Mouse (Mus musculus): Measurements from ENCODE around the gene Prkag1. TPM values are rescaled to one million over a fixed set of nuclear protein-coding genes. Genes with fewer than 3 reads are reported as not detected.

The Prkag1 gene
- polyA plus RNA-seq, 1 experiment: 72.7 TPM

- 65% methylated on average over 4 of the region's 4 CpGs for WGBS
- Histone ChIP-seq H3K36me3 (ENCODE audit: control insufficient read depth, insufficient read depth, low read length) (no peaks in the 10 kb centered on the region), H3K4me3 (ENCODE audit: insufficient read depth, low read depth, low read length) (no peak overlapping the region), H3K4me1 (ENCODE audit: control insufficient read depth, insufficient read depth, low read length) (peaks cover 7% of the 10 kb centered on the region; the same call in 1 of the 2 replicates), H3K27me3 (replicated peaks; ENCODE audit: control insufficient read depth, insufficient read depth, low read length) (no peaks in the 10 kb centered on the region), H3K27ac (ENCODE audit: insufficient read depth, low read depth, low read length) (no peak overlapping the region)
- TF ChIP-seq CTCF (conservative IDR thresholded peaks at IDR 0.05; ENCODE audit: insufficient read depth, insufficient read length, low read depth, low read length) (no peak), POLR2A (IDR thresholded peaks at IDR 0.05; ENCODE audit: low read depth, low read length) (no peak)
- DNase-seq: no peak
Observed at GRCm38 (mm10) chr15:98765929-98766328, 65.4 kb downstream of the Prkag1 start.

Other genes starting within 250 kb of the Prkag1 start
- 98.7 and 104 TPM in 2 replicates for gene Adcy6, start 221.4 kb downstream of the Prkag1 start, polyA plus RNA-seq (2012; rRNA removed)
- 20.2 and 21.7 TPM in 2 replicates for gene Cacnb3, start 200.7 kb downstream of the Prkag1 start, polyA plus RNA-seq (2012; rRNA removed)
- 23.8 and 24.4 TPM in 2 replicates for gene Ddx23, start 168.6 kb downstream of the Prkag1 start, polyA plus RNA-seq (2012; rRNA removed)
- 2.2 and 2.8 TPM in 2 replicates for gene Rnd1, start 154.1 kb downstream of the Prkag1 start, polyA plus RNA-seq (2012; rRNA removed)
- gene Ccdc65, start 123.3 kb downstream of the Prkag1 start, polyA plus RNA-seq (2012; rRNA removed): 0.42 and 0.60 TPM in 2 replicates
- gene Fkbp11, start 103.3 kb downstream of the Prkag1 start, polyA plus RNA-seq (2012; rRNA removed): 9.3 and 10.1 TPM in 2 replicates
- gene Arf3, start 68.3 kb downstream of the Prkag1 start, polyA plus RNA-seq (2012; rRNA removed): 114 and 143 TPM in 2 replicates
- gene Wnt10b, start 53.4 kb downstream of the Prkag1 start, polyA plus RNA-seq (2012; rRNA removed): 0.22 and 0.25 TPM in 2 replicates
- gene Wnt1, start 41.7 kb downstream of the Prkag1 start, polyA plus RNA-seq (2012; rRNA removed): 0.04 TPM in 1 of 2 replicates, not detected in the other
- 12.1 and 12.3 TPM in 2 replicates for gene Ddn, start 22.0 kb downstream of the Prkag1 start, polyA plus RNA-seq (2012; rRNA removed)
- 18.8 and 20.8 TPM in 2 replicates for gene Kmt2d, start 39.7 kb upstream of the Prkag1 start, polyA plus RNA-seq (2012; rRNA removed)
- 6.4 and 7.1 TPM in 2 replicates for gene Rhebl1, start 63.0 kb upstream of the Prkag1 start, polyA plus RNA-seq (2012; rRNA removed)
- 1.2 and 1.5 TPM in 2 replicates for gene Dhh, start 67.0 kb upstream of the Prkag1 start, polyA plus RNA-seq (2012; rRNA removed)
- 36.1 and 50.2 TPM in 2 replicates for gene Lmbr1l, start 86.7 kb upstream of the Prkag1 start, polyA plus RNA-seq (2012; rRNA removed)
- 488 and 540 TPM in 2 replicates for gene Tuba1b, start 103.0 kb upstream of the Prkag1 start, polyA plus RNA-seq (2012; rRNA removed)
- 12.0 TPM in 1 of 2 replicates, not detected in the other for gene Gm49450, start 122.0 kb upstream of the Prkag1 start, polyA plus RNA-seq (2012; rRNA removed)
- gene Tuba1a, start 122.2 kb upstream of the Prkag1 start, polyA plus RNA-seq (2012; rRNA removed): 121 and 131 TPM in 2 replicates
- gene Tuba1c, start 198.4 kb upstream of the Prkag1 start, polyA plus RNA-seq (2012; rRNA removed): 128 and 146 TPM in 2 replicates
- 1.7 and 3.2 TPM in 2 replicates for gene Prph, start 223.7 kb upstream of the Prkag1 start, polyA plus RNA-seq (2012; rRNA removed)
- 0.29 and 0.33 TPM in 2 replicates for gene Troap, start 243.1 kb upstream of the Prkag1 start, polyA plus RNA-seq (2012; rRNA removed)

Data from kidney, adult 2 months (tissue).